Mouse (Mus musculus) liver, adult 2 months (tissue): ENCODE measurements around the gene Lrp6.

Experiments
- CTCF ChIP-seq: fragments of 200-500 bp; IDR thresholded peaks from 2 replicates; pipeline ENCODE4 v1.5.1; 2011; ENCODE audit warnings: low read depth, low read length, control low read depth
- POLR2A ChIP-seq: fragments of 200-500 bp; IDR thresholded peaks from 2 replicates; pipeline ENCODE4 v1.6.1; 2011; ENCODE audit warnings: low read length, control low read depth; ENCODE audit not compliant: insufficient read depth; ENCODE audit errors: extremely low read depth

DNA sequence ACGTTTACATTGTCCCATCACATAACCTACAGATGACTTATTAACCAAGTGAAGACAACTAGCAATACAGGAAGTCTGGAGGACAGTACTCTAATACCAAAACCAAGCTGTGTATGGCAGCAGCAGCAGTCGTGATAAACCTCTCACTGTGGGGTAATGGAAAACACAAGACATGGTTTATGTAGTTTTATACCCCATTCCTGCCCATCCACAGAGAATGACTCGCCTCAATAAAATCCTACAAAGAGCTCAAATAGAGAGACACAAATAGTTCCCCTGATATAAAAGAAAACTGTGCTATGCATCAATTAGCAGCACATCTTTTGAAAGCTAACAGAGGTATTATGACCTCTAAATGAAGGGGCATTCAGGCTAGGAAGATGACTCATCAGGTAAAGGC lies 45.9 kb downstream of the Lrp6 start:
- TF ChIP-seq CTCF: no peak
- no peak for TF ChIP-seq POLR2A
